Mouse (Mus musculus): ENCODE measurements around the gene Ankdd1b.

DNA sequence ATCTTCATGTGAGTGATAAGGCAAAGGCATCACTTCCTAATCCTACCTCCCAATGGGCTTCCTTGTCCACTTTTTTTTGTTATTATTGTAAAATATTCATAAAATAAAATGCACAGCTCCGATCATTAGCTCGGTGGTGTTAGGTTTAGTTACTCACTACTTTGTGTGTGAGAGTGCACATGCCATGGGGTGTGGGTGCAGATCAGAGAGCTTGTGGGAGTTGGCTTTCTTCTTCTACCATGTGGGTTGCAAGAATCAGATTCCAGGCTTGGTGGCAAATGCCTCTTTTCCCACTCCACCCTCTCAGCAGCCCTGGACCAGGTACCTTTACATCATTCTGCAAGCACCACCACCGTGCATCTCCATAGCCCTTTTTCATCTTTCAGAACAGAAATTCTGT, 18.4 kb downstream of the Ankdd1b start:
- TF ChIP-seq CTCF (IDR thresholded peaks at IDR 0.05; ENCODE audit: borderline replicate concordance, insufficient read depth, low read depth, low read length) (no peak), POLR2A (IDR thresholded peaks at IDR 0.05; ENCODE audit: borderline replicate concordance, insufficient read depth, low read length) (no peak)

Measured in cerebellum, adult 2 months (tissue).